Mouse (Mus musculus) CH12.LX (cell line): ENCODE data around the gene Elavl2. TPM values are rescaled to one million over a fixed set of nuclear protein-coding genes. Genes with fewer than 3 reads are reported as not detected.

ENCODE experiments used
- DNase-seq: peaks from one replicate; pipeline ENCODE4 v3.0.0-alpha.2; 2013; ENCODE audit errors: extremely low read depth
- H3K27ac ChIP-seq: 2 replicates; pipeline ENCODE4 v1.5.1; 2012; ENCODE audit warnings: low read depth, mild to moderate bottlenecking, control low read depth, moderate library complexity; ENCODE audit not compliant: insufficient read depth
- H3K27me3 ChIP-seq: replicated peaks from 2 replicates; pipeline ENCODE3; 2012; ENCODE audit warnings: inconsistent platforms
- H3K36me3 ChIP-seq, 2 experiments: replicated peaks in 1 of 2; 2 replicates each; pipeline versions ENCODE3 to v1.6.1; 2012; ENCODE audit warnings: inconsistent platforms in 1 of 2, low read length in 1 of 2, mild to moderate bottlenecking in 1 of 2, mixed read lengths in 1 of 2, moderate library complexity in 1 of 2; ENCODE audit not compliant: control insufficient read depth in 1 of 2, insufficient read depth in 1 of 2
- H3K4me1 ChIP-seq, 2 experiments: 2 replicates each; pipeline ENCODE4 v1.6.1; 2012; ENCODE audit warnings: inconsistent platforms in 1 of 2, moderate library complexity in 1 of 2; ENCODE audit not compliant: insufficient read depth in 2 of 2, control insufficient read depth in 1 of 2
- H3K4me2 ChIP-seq: 2 replicates; pipeline ENCODE4 v1.6.1; 2012; ENCODE audit warnings: low read depth, mild to moderate bottlenecking, control low read depth; ENCODE audit not compliant: poor library complexity, insufficient read depth, severe bottlenecking
- H3K4me3 ChIP-seq, 3 experiments: fragments of 150-350 bp in 1 of 3; sonication (generic) in 1 of 3; replicated peaks in 1 of 3; 2 replicates each; pipeline versions ENCODE3 to v1.5.1; 2011 to 2012; ENCODE audit warnings: low read depth in 2 of 3, low read length in 2 of 3, mild to moderate bottlenecking in 2 of 3, moderate library complexity in 2 of 3, control low read depth in 1 of 3, improper control_type of control experiment in 1 of 3, inconsistent platforms in 1 of 3, mixed read lengths in 1 of 3; ENCODE audit not compliant: poor library complexity in 1 of 3
- H3K79me2 ChIP-seq: replicated peaks from 2 replicates; pipeline ENCODE4 v1.6.1; 2012; ENCODE audit warnings: mild to moderate bottlenecking, moderate library complexity; ENCODE audit not compliant: control insufficient read depth, poor library complexity, insufficient read depth, severe bottlenecking; ENCODE audit errors: extremely low read depth
- H3K9ac ChIP-seq: 2 replicates; pipeline ENCODE4 v1.6.1; 2012; ENCODE audit warnings: low read depth, mild to moderate bottlenecking, control low read depth, moderate library complexity; ENCODE audit not compliant: insufficient read depth
- H3K9me3 ChIP-seq: replicated peaks from 2 replicates; pipeline ENCODE3; 2012; ENCODE audit warnings: low read length, inconsistent platforms, mixed read lengths
- BHLHE40 ChIP-seq: IDR thresholded peaks from 2 replicates; pipeline ENCODE4 v1.6.1; 2011; ENCODE audit warnings: mild to moderate bottlenecking, low read depth, low read length, improper control_type of control experiment
- CHD1 ChIP-seq: IDR thresholded peaks from 2 replicates; pipeline ENCODE4 v1.6.1; 2012; ENCODE audit warnings: low read depth, low read length, improper control_type of control experiment, inconsistent platforms
- CHD2 ChIP-seq: IDR thresholded peaks from 2 replicates; pipeline ENCODE4 v1.6.1; 2011; ENCODE audit warnings: low read length, improper control_type of control experiment
- CTCF ChIP-seq, 2 experiments: IDR thresholded peaks in 1 of 2; conservative IDR thresholded peaks in 1 of 2; 2 replicates each; pipeline ENCODE4 v1.5.1; 2011 to 2012; ENCODE audit warnings: low read depth in 2 of 2, low read length in 2 of 2, improper control_type of control experiment in 1 of 2, inconsistent platforms in 1 of 2, mild to moderate bottlenecking in 1 of 2, moderate library complexity in 1 of 2
- EP300 ChIP-seq: IDR thresholded peaks from 2 replicates; pipeline ENCODE4 v1.6.1; 2011; ENCODE audit warnings: low read length, improper control_type of control experiment
- ETS1 ChIP-seq: conservative IDR thresholded peaks from 2 replicates; pipeline ENCODE4 v1.6.1; 2012; ENCODE audit warnings: low read depth, mild to moderate bottlenecking, inconsistent platforms, low read length, improper control_type of control experiment, moderate library complexity
- GABPA ChIP-seq: IDR thresholded peaks from 2 replicates; pipeline ENCODE4 v1.6.1; 2012; ENCODE audit warnings: low read depth, low read length, improper control_type of control experiment, inconsistent platforms; ENCODE audit not compliant: insufficient replicate concordance
- JUND ChIP-seq: conservative IDR thresholded peaks from 2 replicates; pipeline ENCODE4 v1.6.1; 2011; ENCODE audit warnings: low read depth, low read length, improper control_type of control experiment
- KAT2A ChIP-seq: IDR thresholded peaks from 2 replicates; pipeline ENCODE4 v1.6.1; 2012; ENCODE audit warnings: low read length, improper control_type of control experiment, inconsistent platforms; ENCODE audit not compliant: insufficient replicate concordance
- MEF2A ChIP-seq: IDR thresholded peaks from 2 replicates; pipeline ENCODE4 v1.6.1; 2014; ENCODE audit warnings: low read depth, mild to moderate bottlenecking, inconsistent platforms, low read length, improper control_type of control experiment, borderline replicate concordance
- MXI1 ChIP-seq: IDR thresholded peaks from 2 replicates; pipeline ENCODE4 v1.6.1; 2011; ENCODE audit warnings: mild to moderate bottlenecking, low read depth, low read length, improper control_type of control experiment
- MYC ChIP-seq: IDR thresholded peaks from 2 replicates; pipeline ENCODE4 v1.6.1; 2011; ENCODE audit warnings: low read depth, mild to moderate bottlenecking, improper control_type of control experiment, low read length
- NELFE ChIP-seq: IDR thresholded peaks from 2 replicates; pipeline ENCODE4 v1.6.1; 2011; ENCODE audit warnings: low read depth, low read length, improper control_type of control experiment
- PAX5 ChIP-seq: IDR thresholded peaks from 2 replicates; pipeline ENCODE4 v1.6.1; 2012; ENCODE audit warnings: low read length, inconsistent platforms, mixed read lengths
- POLR2A ChIP-seq: IDR thresholded peaks from 2 replicates; pipeline ENCODE4 v1.6.1; 2011; ENCODE audit warnings: low read depth, mild to moderate bottlenecking, improper control_type of control experiment, low read length
- POLR2AphosphoS2 ChIP-seq: IDR thresholded peaks from 2 replicates; pipeline ENCODE4 v1.6.1; 2011; ENCODE audit warnings: low read depth, low read length, improper control_type of control experiment
- RAD21 ChIP-seq: IDR thresholded peaks from 2 replicates; pipeline ENCODE4 v1.6.1; 2011; ENCODE audit warnings: low read depth, mild to moderate bottlenecking, low read length, improper control_type of control experiment, moderate library complexity
- RCOR1 ChIP-seq: conservative IDR thresholded peaks from 2 replicates; pipeline ENCODE4 v1.6.1; 2012; ENCODE audit warnings: low read depth, mild to moderate bottlenecking, inconsistent platforms, low read length, improper control_type of control experiment
- SMC3 ChIP-seq: IDR thresholded peaks from 2 replicates; pipeline ENCODE4 v1.6.1; 2011; ENCODE audit warnings: low read depth, low read length, improper control_type of control experiment
- USF1 ChIP-seq: IDR thresholded peaks from 2 replicates; pipeline ENCODE4 v1.6.1; 2014; ENCODE audit warnings: low read depth, mild to moderate bottlenecking, inconsistent platforms, low read length, improper control_type of control experiment
- ZKSCAN1 ChIP-seq: IDR thresholded peaks from 2 replicates; pipeline ENCODE4 v1.6.1; 2012; ENCODE audit warnings: low read depth, inconsistent platforms, low read length, improper control_type of control experiment, borderline replicate concordance
- ZMIZ1 ChIP-seq: IDR thresholded peaks from 2 replicates; pipeline ENCODE4 v1.6.1; 2012; ENCODE audit warnings: low read depth, mild to moderate bottlenecking, inconsistent platforms, low read length, improper control_type of control experiment
- dilution Hi-C: fragments of 300-500 bp; cut with MboI; formaldehyde crosslinking; loops from 2 replicates; pipeline ENCODE4 v1.14.3; 2020; ENCODE audit warnings: low sequenced_read_pairs; ENCODE audit not compliant: extremely low pct_unique_long_range_greater_than_20kb, extremely low pct_ligation_motif_present
- in situ Hi-C: fragments of 300-500 bp; cut with MboI; formaldehyde crosslinking; loops from 3 replicates; pipeline ENCODE4 v1.14.3; 2019; ENCODE audit warnings: low sequenced_read_pairs, low pct_ligation_motif_present, low pct_unique_long_range_greater_than_20kb, mixed read lengths
- polyA plus RNA-seq: library from polyadenylated mRNA; unstranded; fragments of >175 nt; gene quantifications from 2 replicates; pipeline ENCODE4 v1.2.1, GENCODE M21; 2012; ENCODE audit warnings: low read depth; ENCODE audit not compliant: insufficient read length
- total RNA-seq, 2 experiments: library from RNA; depleted of rRNA; stranded (reverse); fragments of 300-350 nt in 1 of 2; fragments of >200 nt in 1 of 2; gene quantifications; 2 replicates each; pipeline ENCODE4 v1.2.3; 2012 to 2014

The Elavl2 gene
- total RNA-seq (2012; rRNA removed) (not detected in 2 replicates), total RNA-seq (2014; rRNA removed) (not detected in 2 replicates), polyA plus RNA-seq (not detected in 2 replicates)

DNA sequence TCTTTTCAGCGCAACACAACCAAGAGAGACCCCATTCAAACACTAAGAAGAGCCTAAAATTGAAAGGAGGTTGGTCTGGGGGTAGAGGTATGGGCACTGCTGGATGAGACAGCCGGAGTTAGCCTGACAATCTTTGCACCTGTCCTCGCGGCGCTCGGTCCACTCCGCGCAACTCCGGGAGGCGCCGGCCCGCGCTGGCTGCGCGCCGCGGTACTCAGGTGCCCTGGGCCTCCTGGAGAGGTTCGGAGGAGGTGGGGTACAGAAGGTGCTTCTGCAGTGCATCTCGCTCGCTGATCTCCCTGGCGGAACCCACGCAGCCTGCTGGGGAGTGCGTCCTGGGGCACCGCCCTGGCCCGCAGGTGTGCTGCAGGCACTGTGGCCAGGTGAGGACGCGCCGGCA lies at the start of gene Elavl2:
TSS of gene Elavl2 (minus strand) at position 363 of the 400 bp plus-strand sequence.
- in situ Hi-C loops (no loop called here), dilution Hi-C loops (no loop called here)
- Histone ChIP-seq H3K4me3 (no peak within 1 kb of the TSS), H3K4me1 (no peaks in the 10 kb centered on the region), H3K79me2 (no peaks in the 10 kb centered on the region), H3K9ac (no peak within 1 kb of the TSS), H3K9me3 (peaks cover 43% of the 10 kb centered on the region), H3K27ac (no peak within 1 kb of the TSS), H3K27me3 (no peaks in the 10 kb centered on the region), H3K36me3 (no peaks in the 10 kb centered on the region), H3K4me2 (no peak within 1 kb of the TSS)
- no peak for DNase-seq
- TF ChIP-seq CHD2, result no peak

DNA sequence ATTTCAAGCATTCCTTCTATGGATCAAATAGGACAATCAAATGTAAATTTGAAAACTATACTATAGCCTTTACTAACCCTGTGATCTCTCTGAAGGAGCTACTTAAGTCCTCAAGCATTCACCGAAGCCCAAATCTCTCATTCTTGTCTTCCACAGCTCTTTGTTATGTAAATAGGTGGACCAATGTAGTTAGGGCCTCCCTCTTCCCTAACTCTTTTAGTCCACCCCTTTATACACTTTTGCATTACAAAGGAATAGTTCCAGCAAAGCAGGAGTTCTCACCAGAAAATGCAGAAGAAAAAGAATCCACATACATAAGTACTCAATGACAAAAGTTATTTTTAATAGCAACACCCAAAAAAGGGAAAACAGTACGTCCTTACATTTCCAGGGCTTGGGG lies 47.3 kb upstream of the Elavl2 start:
- Histone ChIP-seq H3K9ac (no peak overlapping the region), H3K79me2 (no peaks in the 10 kb centered on the region), H3K4me2 (no peak overlapping the region), H3K4me3 (no peak overlapping the region), H3K27me3 (no peaks in the 10 kb centered on the region), H3K9me3 (peaks cover 25% of the 10 kb centered on the region), H3K4me1 (no peaks in the 10 kb centered on the region), H3K36me3 (no peaks in the 10 kb centered on the region)
- DNase-seq, result no peak
- no peak for TF ChIP-seq EP300
- no peak for TF ChIP-seq GABPA
- TF ChIP-seq NELFE, result no peak
- no peak for TF ChIP-seq SMC3
- TF ChIP-seq POLR2AphosphoS2, result no peak
- no peak for TF ChIP-seq PAX5
- no peak for TF ChIP-seq MYC
- TF ChIP-seq CHD1, result no peak
- no peak for TF ChIP-seq KAT2A
- no peak for TF ChIP-seq MXI1
- no peak for TF ChIP-seq JUND
- TF ChIP-seq USF1, result no peak
- TF ChIP-seq RCOR1, result no peak
- TF ChIP-seq, all 38 proteins: peak for 0
- H3K27ac ChIP-seq, result no peak overlapping the region
- dilution Hi-C loops, result no loop called here
- in situ Hi-C loops, result no loop called here

DNA sequence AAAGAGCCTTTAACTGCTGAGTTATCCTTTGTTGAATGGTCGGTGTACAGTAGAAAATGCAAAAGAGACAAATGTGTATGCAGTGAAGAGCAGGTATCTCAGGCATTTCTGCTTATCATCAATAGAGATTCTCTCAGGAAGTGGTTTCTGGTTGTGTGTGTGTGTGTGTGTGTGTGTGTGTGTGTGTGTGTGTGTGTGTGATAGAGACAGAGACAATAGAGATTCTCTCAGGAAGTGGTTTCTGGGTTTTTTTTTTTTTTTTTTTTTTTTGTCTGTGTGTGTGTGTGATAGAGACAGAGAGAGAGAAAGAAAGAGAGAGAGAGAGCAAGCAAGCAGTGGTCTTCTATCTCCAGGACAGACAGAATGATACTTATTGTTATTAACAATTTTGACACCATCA lies 15.0 kb upstream of the Elavl2 start:
- no peak overlapping the region for H3K9ac ChIP-seq
- peaks cover 43% of the 10 kb centered on the region for H3K9me3 ChIP-seq
- H3K27ac ChIP-seq, result no peak overlapping the region
- H3K36me3 ChIP-seq, result no peaks in the 10 kb centered on the region
- DNase-seq, result no peak
- no peaks in the 10 kb centered on the region for H3K4me1 ChIP-seq
- no peak for TF ChIP-seq RAD21
- TF ChIP-seq POLR2A, result no peak
- no peak for TF ChIP-seq BHLHE40
- TF ChIP-seq RCOR1, result no peak
- TF ChIP-seq CHD2, result no peak
- no peak for TF ChIP-seq ZKSCAN1
- TF ChIP-seq POLR2AphosphoS2, result no peak
- no peak for TF ChIP-seq ZMIZ1
- TF ChIP-seq SMC3, result no peak
- TF ChIP-seq MEF2A, result no peak
- no peak for TF ChIP-seq CTCF (conservative IDR thresholded peaks at IDR 0.05 in 1 of 2, IDR thresholded peaks at IDR 0.05 in 1 of 2; ENCODE audit: low read depth in 2 of 2, low read length in 2 of 2)
- TF ChIP-seq JUND, result no peak
- TF ChIP-seq ETS1, result no peak
- no peak for TF ChIP-seq MXI1
- dilution Hi-C loops, result no loop called here
- H3K79me2 ChIP-seq, result no peaks in the 10 kb centered on the region
- H3K4me2 ChIP-seq, result no peak overlapping the region
- H3K4me3 ChIP-seq, result no peak overlapping the region
- in situ Hi-C loops, result no loop called here
- H3K27me3 ChIP-seq, result no peaks in the 10 kb centered on the region
